Mouse (Mus musculus): ENCODE results near the gene Calml3. TPM values are rescaled to one million over a fixed set of nuclear protein-coding genes. Genes with fewer than 3 reads are reported as not detected.
"Not testable (repeated sequence)": the region's sequence is repeated elsewhere in the genome, so short reads cannot be mapped to it uniquely, and the experiment has no call there.

Gene Calml3
- 14.0 and 15.9 TPM in 2 replicates for total RNA-seq (2017)

DNA sequence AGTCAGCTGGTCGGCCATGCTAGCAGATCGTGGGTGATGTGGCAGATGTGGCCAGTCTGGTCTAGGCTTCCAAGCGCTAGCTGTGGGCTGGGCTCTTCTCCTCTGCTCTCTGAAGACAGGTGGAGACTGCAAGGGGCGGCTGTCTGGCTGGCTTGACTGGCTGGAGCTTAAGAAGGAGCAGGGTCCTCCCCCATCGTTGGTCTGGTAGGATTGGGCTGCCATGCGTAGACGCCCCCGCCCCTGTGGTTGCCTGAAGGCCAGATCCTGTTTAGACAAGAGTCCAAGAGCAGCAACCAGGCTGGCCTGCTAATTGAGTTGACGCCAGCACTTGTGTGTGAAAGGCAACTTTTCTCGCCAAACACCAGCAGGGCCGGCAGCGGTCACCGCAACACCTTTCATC lies at the start of gene Calml3:
Gene Calml3, minus strand, starts transcription at position 131 of the 400 bp plus-strand sequence.
- no peak for ATAC-seq (ENCODE audit: extremely low read depth, insufficient number of reproducible peaks, low FRiP score, poor library complexity, severe bottlenecking)

DNA sequence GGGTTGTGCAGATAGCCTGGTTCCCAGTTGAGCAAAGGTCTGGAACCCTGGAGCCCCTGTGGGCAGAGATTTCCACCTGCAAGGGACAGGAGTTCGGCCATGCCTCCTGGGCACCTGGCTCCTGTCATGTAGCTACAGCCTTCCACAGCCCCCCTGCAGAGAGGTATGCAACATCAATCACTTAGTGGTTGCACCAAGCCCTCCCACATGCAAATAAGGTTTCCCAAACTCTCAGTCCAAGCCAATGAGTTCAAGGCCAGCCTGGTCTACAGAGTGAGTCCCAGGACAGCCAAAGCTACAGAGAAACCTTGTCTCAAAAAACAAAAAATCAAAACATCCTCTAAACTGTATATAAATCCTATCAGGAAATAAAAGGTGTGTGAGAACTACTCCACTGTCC lies 46.2 kb upstream of the Calml3 start:
- no peak for ATAC-seq (ENCODE audit: extremely low read depth, insufficient number of reproducible peaks, low FRiP score, poor library complexity, severe bottlenecking)

DNA sequence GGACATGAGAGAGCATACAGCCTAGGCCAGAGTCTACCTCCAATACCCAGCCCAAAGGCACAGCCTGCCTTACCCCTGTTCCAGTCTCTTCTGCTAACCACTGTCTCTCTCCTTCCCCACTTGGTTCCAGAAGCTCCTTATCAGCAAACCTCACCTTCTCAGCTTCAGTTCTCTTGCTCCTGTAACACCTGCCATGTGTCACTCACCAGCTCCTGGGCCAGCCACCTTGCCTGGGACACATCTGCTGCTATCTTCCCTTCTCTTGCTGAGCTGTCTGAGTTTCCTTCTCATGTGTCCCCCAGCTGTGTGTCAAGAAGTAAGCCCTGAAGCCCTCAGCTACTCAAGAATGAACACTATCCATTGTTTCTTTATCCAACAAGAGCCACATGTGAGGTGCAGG lies 36.5 kb upstream of the Calml3 start:
- not testable (repeated sequence) for ATAC-seq (ENCODE audit: extremely low read depth, insufficient number of reproducible peaks, low FRiP score, poor library complexity, severe bottlenecking)

DNA sequence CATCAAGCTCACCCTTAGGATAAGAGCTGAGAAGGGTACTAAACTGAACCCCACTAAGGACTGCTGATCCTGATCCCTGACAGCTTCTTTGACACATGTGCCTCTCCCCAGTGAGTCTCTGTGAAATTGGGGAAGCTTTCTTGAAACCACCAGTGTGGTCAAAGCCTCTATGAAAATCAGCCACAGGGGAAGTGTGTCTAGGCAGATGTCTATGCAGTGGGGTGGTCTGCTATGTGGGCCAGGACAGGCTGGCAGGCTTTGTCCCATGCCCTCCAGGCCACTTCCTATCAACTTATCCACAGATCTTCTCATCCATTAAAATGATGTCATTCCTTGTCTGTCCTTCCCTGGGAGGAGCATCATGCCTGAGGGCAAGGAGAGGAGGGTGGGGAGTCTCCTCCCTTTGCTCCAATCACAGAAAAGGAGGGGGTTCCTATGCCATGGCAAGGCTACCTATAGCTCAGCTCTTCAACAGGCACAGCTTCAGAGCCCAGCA lies 33.2 kb upstream of the Calml3 start, which contains the start of gene Calm4:
Gene Calm4, plus strand, starts transcription at position 446 of the 496 bp plus-strand sequence.
- ATAC-seq (ENCODE audit: extremely low read depth, insufficient number of reproducible peaks, low FRiP score, poor library complexity, severe bottlenecking), result peak; percentile 20; the same call in 1 of the 2 replicates

- not testable (repeated sequence) for ATAC-seq (ENCODE audit: extremely low read depth, insufficient number of reproducible peaks, low FRiP score, poor library complexity, severe bottlenecking)
Observed at GRCm38 (mm10) chr13:3833644-3834043, 29.5 kb upstream of the Calml3 start.

- no peak for ATAC-seq (ENCODE audit: extremely low read depth, insufficient number of reproducible peaks, low FRiP score, poor library complexity, severe bottlenecking)
Observed at GRCm38 (mm10) chr13:3832450-3832849, 28.3 kb upstream of the Calml3 start.

DNA sequence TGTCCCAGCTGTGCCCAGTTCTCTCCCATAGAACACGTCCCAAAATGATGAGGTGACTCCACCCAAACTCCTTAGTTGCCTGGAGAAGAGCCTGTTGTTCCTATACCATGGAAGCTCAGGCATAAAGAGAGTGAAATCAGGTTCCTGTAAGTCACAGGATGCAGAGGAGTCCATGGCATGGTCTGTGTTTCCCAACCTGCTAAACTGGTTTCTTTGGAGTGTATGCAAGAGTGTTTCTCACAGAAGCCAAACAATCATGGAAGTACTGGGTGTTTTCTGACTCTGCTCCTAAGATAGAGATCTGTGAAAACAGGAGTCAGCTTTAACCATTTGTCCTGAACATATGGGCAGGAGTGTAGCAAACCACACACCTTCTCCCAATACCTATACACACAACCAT lies 27.9 kb upstream of the Calml3 start:
- no peak for ATAC-seq (ENCODE audit: extremely low read depth, insufficient number of reproducible peaks, low FRiP score, poor library complexity, severe bottlenecking)

DNA sequence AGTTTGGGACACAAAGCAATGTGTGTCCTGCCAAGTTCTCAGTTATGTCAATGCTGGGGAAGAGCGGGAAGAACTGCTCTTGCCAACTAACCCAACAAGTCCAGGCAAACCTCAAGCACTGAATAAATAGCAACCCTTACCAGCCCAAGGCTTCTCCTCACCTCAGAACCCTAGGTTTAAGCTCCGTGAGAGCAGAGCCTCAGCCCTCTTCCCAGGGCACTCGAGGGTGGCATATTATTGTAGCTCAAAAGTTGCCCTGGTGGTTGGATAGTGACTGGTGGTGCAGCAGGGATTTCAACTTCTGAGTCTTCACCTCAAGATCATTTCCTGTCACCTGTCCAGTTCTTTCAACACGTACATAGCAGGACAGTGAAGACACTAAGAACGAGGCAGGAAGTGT lies 27.4 kb upstream of the Calml3 start:
- ATAC-seq (ENCODE audit: extremely low read depth, insufficient number of reproducible peaks, low FRiP score, poor library complexity, severe bottlenecking), result no peak

GRCm38 (mm10) chr13:3825726-3826125 lies 21.6 kb upstream of the Calml3 start:
- no peak for ATAC-seq (ENCODE audit: extremely low read depth, insufficient number of reproducible peaks, low FRiP score, poor library complexity, severe bottlenecking)

DNA sequence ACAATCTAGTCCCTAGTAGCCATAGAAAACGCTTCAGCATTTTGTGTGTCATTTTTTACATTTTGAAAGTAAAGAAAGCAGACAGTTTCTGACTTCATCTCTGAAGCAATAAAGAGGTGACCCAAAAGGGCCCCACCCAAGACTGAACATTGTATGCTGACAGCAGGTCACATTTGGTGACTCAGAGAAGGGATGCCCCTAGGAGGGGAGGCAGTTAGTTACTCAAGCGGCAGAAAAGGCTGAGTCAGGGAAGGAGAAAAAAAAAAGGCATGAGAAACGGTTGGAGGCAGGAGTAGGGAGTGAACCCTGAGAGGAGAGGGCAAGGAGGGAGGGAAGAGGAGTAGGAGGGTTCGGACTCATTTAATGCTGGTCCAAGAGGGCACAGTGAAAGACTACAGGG lies 18.0 kb upstream of the Calml3 start:
- ATAC-seq (ENCODE audit: extremely low read depth, insufficient number of reproducible peaks, low FRiP score, poor library complexity, severe bottlenecking), result no peak

DNA sequence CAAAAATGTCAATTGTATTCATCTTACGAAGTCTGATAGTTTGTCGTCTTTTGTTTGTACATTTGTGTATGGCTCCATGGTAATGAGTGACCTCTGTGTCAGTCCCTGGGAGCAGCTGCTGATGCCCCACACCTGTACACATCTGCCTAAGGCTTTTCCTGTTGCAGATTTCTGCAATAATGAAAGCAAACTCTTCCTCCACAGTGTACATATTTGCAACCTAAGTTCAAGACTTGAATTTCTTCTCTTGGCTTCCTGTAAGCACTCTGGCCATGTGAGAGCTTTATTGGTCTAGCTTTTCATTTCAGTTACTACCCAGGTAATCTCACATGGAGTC lies 14.6 kb upstream of the Calml3 start:
- no peak for ATAC-seq (ENCODE audit: extremely low read depth, insufficient number of reproducible peaks, low FRiP score, poor library complexity, severe bottlenecking)

- no peak for ATAC-seq (ENCODE audit: extremely low read depth, insufficient number of reproducible peaks, low FRiP score, poor library complexity, severe bottlenecking)
Observed at GRCm38 (mm10) chr13:3818012-3818739, 14.1 kb upstream of the Calml3 start.

GRCm38 (mm10) chr13:3807131-3807827 lies 3.2 kb upstream of the Calml3 start:
- ATAC-seq (ENCODE audit: extremely low read depth, insufficient number of reproducible peaks, low FRiP score, poor library complexity, severe bottlenecking), result no peak

GRCm38 (mm10) chr13:3805638-3806037 lies 1.5 kb upstream of the Calml3 start:
- ATAC-seq (ENCODE audit: extremely low read depth, insufficient number of reproducible peaks, low FRiP score, poor library complexity, severe bottlenecking), result no peak

DNA sequence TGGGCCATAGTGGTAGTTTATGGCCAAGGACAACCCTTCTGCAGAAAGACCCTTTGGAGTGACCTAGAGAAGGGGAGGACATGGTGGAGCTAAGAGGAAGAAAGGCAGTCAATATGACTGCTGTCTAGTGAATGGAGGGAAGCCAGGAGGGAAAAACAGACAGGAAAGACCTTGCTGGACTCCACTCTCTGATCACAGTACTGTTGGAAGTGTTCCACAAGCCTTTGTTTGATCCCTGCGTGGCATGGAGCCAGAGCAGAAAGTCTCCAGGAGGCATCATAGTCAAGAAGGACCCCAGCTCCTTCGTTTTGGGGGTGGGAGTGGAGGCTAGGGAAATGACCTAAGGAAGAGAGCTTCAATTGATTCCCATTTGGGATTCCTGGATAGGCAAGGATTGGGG lies 1.0 kb upstream of the Calml3 start:
- no peak for ATAC-seq (ENCODE audit: extremely low read depth, insufficient number of reproducible peaks, low FRiP score, poor library complexity, severe bottlenecking)

DNA sequence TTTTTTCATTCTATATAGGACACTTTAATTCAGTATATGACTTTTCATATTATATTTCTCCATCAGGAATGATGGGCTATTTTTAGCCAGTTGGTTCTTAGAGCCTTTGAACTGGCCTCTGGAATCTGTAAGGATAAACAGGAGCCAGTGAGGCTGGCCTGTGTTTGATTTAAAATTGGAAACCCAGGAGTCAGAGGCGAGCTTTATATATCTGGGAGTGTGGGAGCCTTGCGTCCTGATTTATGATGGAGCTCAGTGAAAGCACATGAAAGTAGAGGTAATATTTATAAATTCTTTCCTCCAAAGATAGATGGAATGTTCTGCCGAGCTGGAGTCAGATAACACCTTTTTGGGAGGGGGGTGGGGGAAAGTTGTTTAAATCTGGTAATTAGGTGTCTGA lies 4.7 kb downstream of the Calml3 start:
- ATAC-seq (ENCODE audit: extremely low read depth, insufficient number of reproducible peaks, low FRiP score, poor library complexity, severe bottlenecking), result no peak

DNA sequence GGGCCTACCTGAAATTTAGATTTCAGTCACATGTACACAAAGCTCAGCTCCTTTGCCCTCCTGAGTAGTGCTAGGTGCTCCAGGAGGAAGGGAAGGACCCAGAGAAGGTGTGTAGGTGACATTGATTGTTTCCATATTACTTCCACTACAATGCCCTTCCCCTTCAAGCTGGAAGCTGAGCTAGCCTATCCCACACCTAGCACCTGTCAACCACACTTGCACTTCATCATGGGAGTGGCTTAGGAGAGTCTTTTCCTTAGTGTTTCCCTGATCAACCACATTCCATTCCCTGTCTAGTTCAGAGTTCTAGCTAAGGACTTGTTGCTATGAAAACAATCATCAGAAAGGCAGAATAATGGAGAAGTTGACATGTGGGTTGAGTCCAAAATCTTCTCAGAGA lies 5.4 kb downstream of the Calml3 start:
- no peak for ATAC-seq (ENCODE audit: extremely low read depth, insufficient number of reproducible peaks, low FRiP score, poor library complexity, severe bottlenecking)

DNA sequence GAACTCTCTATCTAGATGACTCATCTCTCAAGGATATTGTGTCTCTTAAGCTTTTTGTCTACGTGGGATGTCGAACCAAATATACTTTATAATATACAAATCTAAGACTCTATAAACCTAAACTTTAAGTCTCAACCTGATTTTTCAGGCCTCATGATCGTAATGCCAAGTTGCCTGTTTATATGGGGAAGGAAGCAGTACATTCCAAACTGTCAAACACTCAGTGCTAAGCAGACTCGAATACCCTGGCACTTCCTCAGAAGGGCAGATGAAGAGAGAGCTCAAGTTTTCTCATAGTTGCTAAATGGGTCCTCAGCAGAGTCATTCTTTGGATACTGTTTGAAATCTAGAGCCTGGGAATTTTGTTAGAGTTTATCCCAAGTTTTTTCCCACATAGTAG lies 7.5 kb downstream of the Calml3 start:
- no peak for ATAC-seq (ENCODE audit: extremely low read depth, insufficient number of reproducible peaks, low FRiP score, poor library complexity, severe bottlenecking)

DNA sequence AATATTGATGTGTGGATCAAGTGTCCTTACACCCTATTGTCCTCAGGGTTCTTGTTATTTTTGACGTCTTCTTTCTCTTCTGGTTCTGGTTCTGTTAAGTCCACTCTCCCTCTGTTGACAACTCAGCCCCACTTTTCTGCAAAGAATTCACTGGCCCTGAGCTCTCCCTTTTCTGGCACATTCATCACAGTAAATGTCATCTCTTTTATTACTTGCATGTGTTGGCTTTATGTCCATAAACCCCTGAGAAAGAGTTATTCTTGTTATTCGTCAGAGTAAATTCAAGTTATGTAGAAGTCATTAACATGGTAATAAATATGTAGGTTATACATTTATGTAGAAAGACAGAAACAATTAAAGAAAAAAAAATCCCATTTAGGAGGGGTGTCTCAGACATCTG lies 14.6 kb downstream of the Calml3 start:
- no peak for ATAC-seq (ENCODE audit: extremely low read depth, insufficient number of reproducible peaks, low FRiP score, poor library complexity, severe bottlenecking)

GRCm38 (mm10) chr13:3788588-3788987 lies 15.5 kb downstream of the Calml3 start:
- no peak for ATAC-seq (ENCODE audit: extremely low read depth, insufficient number of reproducible peaks, low FRiP score, poor library complexity, severe bottlenecking)
